Mouse (Mus musculus): ENCODE measurements around the gene Tmem127. TPM values are rescaled to one million over a fixed set of nuclear protein-coding genes. Genes with fewer than 3 reads are reported as not detected.
A peak's percentile ranks its signal among the peaks of the same experiment; 100 is the strongest.
"Not testable (repeated sequence)": the region's sequence is repeated elsewhere in the genome, so short reads cannot be mapped to it uniquely, and the experiment has no call there.

Tmem127 gene
- 81.1 TPM for polyA plus RNA-seq (2021)

GRCm38 (mm10) chr2:127247592-127248333 is at the start of gene Tmem127, which contains the start of gene Ciao1:
TSS of gene Tmem127 (plus strand) at chr2:127247908.
TSS of gene Ciao1 (minus strand) at chr2:127247816.
- ChIA-PET CTCF (interaction anchor here (0.7 to 9.4 kb wide), 2 partner anchors 18 to 93 kb away, joined by 3 to 66 read pairs; no protein-coding TSS in a partner anchor), POLR2A (interaction anchor here (1.4 to 2.8 kb wide), 2 partner anchors 20 to 21 kb away, joined by 3 to 12 read pairs; partner anchors contain the start of gene Stard7)
- DNase-seq (ENCODE audit: low read depth, low spot score) (peak; percentile 92), ATAC-seq (peak; percentile 90)
- H3K27me3 ChIP-seq: no peaks in the 10 kb centered on the region
- no peak for TF ChIP-seq CTCF (IDR thresholded peaks at IDR 0.05)
- in situ Hi-C loops (cut with MboI; ENCODE audit: low pct_unique_long_range_greater_than_20kb): no loop called here

DNA sequence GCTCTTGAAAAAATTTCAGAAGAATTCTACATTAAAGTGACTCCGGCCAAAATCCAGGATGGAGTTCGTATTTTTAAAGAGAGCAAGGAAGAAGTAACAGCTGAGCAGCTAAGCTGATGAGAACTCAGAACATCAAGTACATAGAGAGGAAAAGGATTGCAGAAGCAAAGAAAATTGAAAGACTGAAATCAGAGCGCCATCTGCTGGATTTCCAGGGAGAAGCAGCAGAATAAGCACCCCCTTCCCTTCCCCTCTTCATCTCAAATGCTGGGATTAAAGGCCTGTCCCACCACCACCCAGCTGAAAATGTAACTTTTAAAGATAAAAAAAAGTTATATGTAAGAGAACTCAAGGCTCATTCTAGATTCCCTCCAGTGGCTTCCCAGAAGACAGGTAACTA is 42.8 kb upstream of the Tmem127 start:
- ChIA-PET POLR2A (no interaction called here), CTCF (interaction anchor here (0.7 to 1.4 kb wide), 3 partner anchors 11 to 110 kb away, joined by 3 to 4 read pairs (median 3); no protein-coding TSS in a partner anchor)
- ATAC-seq: no peak
- TF ChIP-seq CTCF (IDR thresholded peaks at IDR 0.05): peak; percentile 71
- no peak for DNase-seq (ENCODE audit: low read depth, low spot score)
- H3K27me3 ChIP-seq: no peaks in the 10 kb centered on the region
- in situ Hi-C loops (cut with MboI; ENCODE audit: low pct_unique_long_range_greater_than_20kb): loop anchor here (5.0 to 10.0 kb wide), 2 partner anchors 43 to 180 kb away; no protein-coding TSS in a partner anchor

DNA sequence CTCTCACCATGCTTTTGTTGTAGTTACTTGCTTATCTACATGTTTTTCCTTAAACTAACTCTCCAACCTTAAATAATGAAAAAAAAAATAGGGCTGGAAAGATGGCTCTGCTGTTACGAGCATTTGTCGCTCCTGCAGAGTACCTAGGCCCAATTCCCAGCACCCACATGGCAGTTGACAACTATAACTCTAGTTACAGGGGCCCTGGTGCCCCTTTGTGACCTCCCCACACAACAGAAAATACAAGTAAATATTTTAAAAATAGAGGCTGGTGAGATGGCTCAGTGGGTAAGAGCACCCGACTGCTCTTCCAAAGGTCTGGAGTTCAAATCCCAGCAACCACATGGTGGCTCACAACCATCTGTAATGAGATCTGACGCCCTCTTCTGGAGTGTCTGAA is 41.8 kb upstream of the Tmem127 start:
- ATAC-seq; H3K27me3 ChIP-seq; DNase-seq (ENCODE audit: low read depth, low spot score); POLR2A ChIA-PET: not testable (repeated sequence)
- in situ Hi-C loops (cut with MboI; ENCODE audit: low pct_unique_long_range_greater_than_20kb): loop anchor here (10.0 kb wide), 1 partner anchor 181 kb away; no protein-coding TSS in a partner anchor
- CTCF ChIA-PET: interaction anchor here (1.1 to 1.4 kb wide), 2 partner anchors 12 to 18 kb away, joined by 3 to 4 read pairs; no protein-coding TSS in a partner anchor

DNA sequence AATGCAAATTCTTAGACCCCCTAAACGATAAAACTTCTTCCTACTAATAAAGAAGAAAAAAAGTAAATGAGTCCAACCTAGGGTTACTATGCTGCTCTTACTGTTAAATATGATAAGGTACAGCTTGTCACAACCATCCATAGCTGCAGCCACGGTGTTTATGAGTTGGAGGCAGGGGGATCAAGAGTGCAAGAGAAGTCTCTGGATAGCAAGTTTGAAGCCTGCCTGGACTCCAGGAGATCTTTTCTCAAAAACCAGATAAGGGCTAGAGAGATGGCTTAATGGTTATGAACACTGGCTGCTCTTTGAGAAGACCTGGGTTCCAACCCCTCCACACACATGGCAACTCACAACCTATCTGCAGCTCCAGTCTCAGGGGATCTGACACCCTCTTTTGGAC is 40.8 kb upstream of the Tmem127 start:
- in situ Hi-C loops (cut with MboI; ENCODE audit: low pct_unique_long_range_greater_than_20kb): loop anchor here (10.0 kb wide), 1 partner anchor 182 kb away; no protein-coding TSS in a partner anchor
- no peak for DNase-seq (ENCODE audit: low read depth, low spot score)
- no peaks in the 10 kb centered on the region for H3K27me3 ChIP-seq
- CTCF ChIA-PET: no interaction called here
- TF ChIP-seq CTCF (IDR thresholded peaks at IDR 0.05): no peak
- POLR2A ChIA-PET: no interaction called here
- ATAC-seq: no peak

- peak; percentile 82 for ATAC-seq
- POLR2A ChIA-PET: no interaction called here
- DNase-seq (ENCODE audit: low read depth, low spot score): peak; percentile 84
- in situ Hi-C loops (cut with MboI; ENCODE audit: low pct_unique_long_range_greater_than_20kb): loop anchor here (10.0 kb wide), 1 partner anchor 183 kb away; no protein-coding TSS in a partner anchor
- H3K27me3 ChIP-seq: no peaks in the 10 kb centered on the region
- CTCF ChIA-PET: no interaction called here
- TF ChIP-seq CTCF (IDR thresholded peaks at IDR 0.05): no peak
Observed at GRCm38 (mm10) chr2:127207547-127208451, 39.9 kb upstream of the Tmem127 start, which contains the start of the genes 1810024B03Rik and Snrnp200. TSS of gene 1810024B03Rik (minus strand) at chr2:127208280. TSS of gene Snrnp200 (plus strand) at chr2:127208386.

DNA sequence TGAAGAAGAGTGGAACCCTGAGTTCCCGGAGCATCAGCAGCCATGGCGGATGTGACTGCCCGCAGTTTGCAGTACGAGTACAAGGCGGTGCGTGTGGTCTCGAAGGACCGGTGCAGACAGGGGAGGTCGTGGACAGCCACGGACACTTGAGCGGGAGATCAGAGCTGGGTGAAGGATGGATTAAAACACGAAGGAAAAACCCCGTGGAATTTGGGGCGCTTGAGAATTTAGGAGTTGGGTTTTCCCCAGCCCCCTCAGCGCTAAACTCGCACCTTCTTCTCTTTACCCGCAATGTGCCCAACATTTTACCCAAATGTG is 39.3 kb upstream of the Tmem127 start:
- ATAC-seq: no peak
- TF ChIP-seq CTCF (IDR thresholded peaks at IDR 0.05): no peak

DNA sequence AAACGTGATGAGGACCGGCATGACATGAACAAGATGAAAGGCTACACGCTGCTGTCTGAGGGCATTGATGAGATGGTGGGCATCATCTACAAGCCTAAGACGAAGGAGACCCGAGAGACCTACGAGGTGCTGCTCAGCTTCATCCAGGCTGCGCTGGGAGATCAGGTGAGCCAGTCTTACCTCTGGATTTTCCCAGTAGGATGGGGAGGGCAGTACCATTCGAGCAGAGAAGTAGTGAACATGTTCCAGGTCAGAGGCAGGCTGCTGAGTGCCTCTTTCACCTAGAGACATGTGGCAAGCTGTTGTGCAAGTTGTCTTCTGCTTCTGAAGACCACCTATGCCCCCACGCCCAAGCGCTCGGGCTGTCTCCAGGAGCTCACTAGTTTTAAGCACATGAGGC is 37.0 kb upstream of the Tmem127 start:
- CTCF ChIA-PET: interaction anchor here (3.0 kb wide), 1 partner anchor 10 kb away, joined by 7 read pairs; no protein-coding TSS in a partner anchor
- in situ Hi-C loops (cut with MboI; ENCODE audit: low pct_unique_long_range_greater_than_20kb): no loop called here
- TF ChIP-seq CTCF (IDR thresholded peaks at IDR 0.05): no peak
- ATAC-seq: no peak
- H3K27me3 ChIP-seq: no peaks in the 10 kb centered on the region
- POLR2A ChIA-PET: no interaction called here
- no peak for DNase-seq (ENCODE audit: low read depth, low spot score)

More for the DNA sequence above, 39.3 kb upstream of the Tmem127 start:
- in situ Hi-C loops (cut with MboI; ENCODE audit: low pct_unique_long_range_greater_than_20kb): loop anchor here (10.0 kb wide), 1 partner anchor 184 kb away; no protein-coding TSS in a partner anchor
- ChIA-PET CTCF (no interaction called here), POLR2A (no interaction called here)
- no peak for DNase-seq (ENCODE audit: low read depth, low spot score)
- no peaks in the 10 kb centered on the region for H3K27me3 ChIP-seq

DNA sequence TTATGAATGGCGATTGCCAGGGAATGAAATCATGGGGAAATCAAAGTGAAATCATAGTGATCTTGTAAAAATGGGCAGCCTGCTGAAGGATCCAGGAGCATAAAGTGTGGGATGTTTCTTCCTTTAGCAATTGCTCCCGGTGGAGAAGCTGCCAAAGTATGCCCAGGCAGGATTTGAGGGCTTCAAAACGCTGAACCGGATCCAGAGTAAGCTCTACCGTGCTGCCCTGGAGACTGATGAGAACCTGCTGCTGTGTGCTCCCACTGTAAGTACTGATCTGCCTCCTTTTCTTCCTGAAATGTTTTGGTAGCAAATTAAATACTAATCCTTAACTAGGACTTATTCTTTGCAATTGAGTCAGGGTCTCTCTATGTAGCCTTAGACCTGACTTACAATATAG is 30.0 kb upstream of the Tmem127 start:
- POLR2A ChIA-PET: no interaction called here
- CTCF ChIA-PET: interaction anchor here (1.2 kb wide), 1 partner anchor 145 kb away, joined by 3 read pairs; the partner anchor contains the start of gene Adra2b
- in situ Hi-C loops (cut with MboI; ENCODE audit: low pct_unique_long_range_greater_than_20kb): no loop called here
- TF ChIP-seq CTCF (IDR thresholded peaks at IDR 0.05): no peak
- ATAC-seq (no peak), DNase-seq (ENCODE audit: low read depth, low spot score) (no peak)
- no peaks in the 10 kb centered on the region for H3K27me3 ChIP-seq

- TF ChIP-seq CTCF (IDR thresholded peaks at IDR 0.05): no peak
- DNase-seq (ENCODE audit: low read depth, low spot score) (no peak), ATAC-seq (no peak)
- in situ Hi-C loops (cut with MboI; ENCODE audit: low pct_unique_long_range_greater_than_20kb): no loop called here
- CTCF ChIA-PET: interaction anchor here (1.7 kb wide), 1 partner anchor 13 kb away, joined by 5 read pairs; no protein-coding TSS in a partner anchor
- H3K27me3 ChIP-seq: no peaks in the 10 kb centered on the region
- POLR2A ChIA-PET: no interaction called here
Observed at GRCm38 (mm10) chr2:127225261-127225660, 22.4 kb upstream of the Tmem127 start.

- in situ Hi-C loops (cut with MboI; ENCODE audit: low pct_unique_long_range_greater_than_20kb): no loop called here
- CTCF ChIA-PET: interaction anchor here (1.2 kb wide), 1 partner anchor 14 kb away, joined by 6 read pairs; no protein-coding TSS in a partner anchor
- no peaks in the 10 kb centered on the region for H3K27me3 ChIP-seq
- POLR2A ChIA-PET: interaction anchor here (1.4 kb wide), 1 partner anchor 12 kb away, joined by 3 read pairs; no protein-coding TSS in a partner anchor
- ATAC-seq (no peak), DNase-seq (ENCODE audit: low read depth, low spot score) (no peak)
- no peak for TF ChIP-seq CTCF (IDR thresholded peaks at IDR 0.05)
Observed at GRCm38 (mm10) chr2:127237897-127238610, 9.7 kb upstream of the Tmem127 start.
